Mouse (Mus musculus) right cerebral cortex, postnatal 36 days (tissue): ENCODE results near the gene H2-Q2.
"Not testable (repeated sequence)": the region's sequence is repeated elsewhere in the genome, so short reads cannot be mapped to it uniquely, and the experiment has no call there.

Experiments used
- DNase-seq, 2 experiments: peaks; one replicate each; pipeline ENCODE4 v3.0.0; 2022; ENCODE audit warnings: low spot score in 2 of 2, mixed read lengths in 1 of 2

The H2-Q2 gene

GRCm38 (mm10) chr17:35342071-35342671, at the start of gene H2-Q2:
Gene H2-Q2 (plus strand): TSS chr17:35342242.
- no peak for DNase-seq

GRCm38 (mm10) chr17:35295796-35296195, 46.2 kb upstream of the H2-Q2 start:
- DNase-seq = not testable (repeated sequence)

- DNase-seq = not testable (repeated sequence)
Measured at GRCm38 (mm10) chr17:35300261-35300945, 41.6 kb upstream of the H2-Q2 start.

GRCm38 (mm10) chr17:35301645-35302258, 40.3 kb upstream of the H2-Q2 start:
- DNase-seq = peak; percentile 60

- DNase-seq = no peak
Measured at GRCm38 (mm10) chr17:35303271-35303670, 38.8 kb upstream of the H2-Q2 start.

- DNase-seq = no peak
Measured at GRCm38 (mm10) chr17:35303756-35304350, 38.2 kb upstream of the H2-Q2 start.

- no peak for DNase-seq
Measured at GRCm38 (mm10) chr17:35304478-35304877, 37.6 kb upstream of the H2-Q2 start.

GRCm38 (mm10) chr17:35304921-35305320, 37.1 kb upstream of the H2-Q2 start:
- DNase-seq = not testable (repeated sequence)

- DNase-seq = no peak
Measured at GRCm38 (mm10) chr17:35318671-35319070, 23.4 kb upstream of the H2-Q2 start.

- no peak for DNase-seq
Measured at GRCm38 (mm10) chr17:35320327-35321081, 21.5 kb upstream of the H2-Q2 start, which contains the start of gene H2-Q1. Gene H2-Q1 (plus strand): TSS chr17:35320405.

GRCm38 (mm10) chr17:35325124-35325523, 16.9 kb upstream of the H2-Q2 start:
- not testable (repeated sequence) for DNase-seq

GRCm38 (mm10) chr17:35326000-35326399, 16.0 kb upstream of the H2-Q2 start:
- DNase-seq = not testable (repeated sequence)

GRCm38 (mm10) chr17:35329714-35330113, 12.3 kb upstream of the H2-Q2 start:
- DNase-seq = not testable (repeated sequence)

- not testable (repeated sequence) for DNase-seq
Measured at GRCm38 (mm10) chr17:35331546-35331945, 10.5 kb upstream of the H2-Q2 start.

GRCm38 (mm10) chr17:35342711-35343476, 852 bp downstream of the H2-Q2 start:
- no peak for DNase-seq

- DNase-seq = not testable (repeated sequence)
Measured at GRCm38 (mm10) chr17:35347659-35348058, 5.6 kb downstream of the H2-Q2 start.

GRCm38 (mm10) chr17:35353275-35353674, 11.2 kb downstream of the H2-Q2 start:
- DNase-seq = not testable (repeated sequence)

GRCm38 (mm10) chr17:35354071-35354470, 12.0 kb downstream of the H2-Q2 start:
- no peak for DNase-seq

- DNase-seq = no peak
Measured at GRCm38 (mm10) chr17:35357086-35357485, 15.0 kb downstream of the H2-Q2 start.

- DNase-seq = no peak
Measured at GRCm38 (mm10) chr17:35358763-35359469, 16.9 kb downstream of the H2-Q2 start.
